Mouse (Mus musculus): ENCODE results near the gene Adamts18.

The Adamts18 gene

DNA sequence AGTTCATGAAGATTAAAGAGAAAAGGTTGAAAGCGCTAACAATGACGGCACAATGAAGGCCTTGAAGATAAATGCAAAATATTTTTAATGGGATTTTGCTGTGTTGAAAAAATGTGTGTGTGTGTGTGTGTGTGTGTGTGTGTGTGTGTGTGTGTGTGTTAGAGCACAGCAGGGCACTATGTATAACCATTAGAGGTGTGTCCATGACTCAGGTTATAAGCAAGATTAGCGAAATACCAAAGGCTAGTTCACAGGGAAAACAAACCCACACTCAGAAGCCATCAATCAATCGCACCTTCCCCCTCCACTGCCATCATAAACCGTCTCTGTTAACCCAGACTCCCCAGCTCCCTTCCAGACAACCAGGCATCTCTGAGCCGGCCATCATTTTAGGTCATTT, 86.4 kb downstream of the Adamts18 start:
- no peak for DNase-seq (ENCODE audit: low read depth, low spot score)

DNA sequence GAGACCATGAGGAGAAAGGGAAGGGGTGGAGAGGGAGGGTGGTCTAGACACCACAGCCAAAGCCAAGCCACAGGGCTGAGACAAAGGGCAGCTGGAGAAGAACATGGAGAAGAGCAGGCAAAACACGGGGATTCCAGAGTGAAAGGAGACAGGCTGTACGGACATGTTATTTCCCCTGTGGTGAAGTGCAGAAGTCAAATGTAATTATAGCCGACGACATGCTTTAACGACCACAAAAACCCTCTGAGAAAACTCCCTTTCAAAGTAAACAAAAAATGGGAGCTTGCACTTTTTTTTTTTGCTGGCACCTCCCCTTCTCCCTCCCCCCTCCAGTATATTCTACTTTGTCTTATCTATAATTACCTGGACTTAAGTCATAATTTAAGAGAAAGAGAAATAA, 92.7 kb downstream of the Adamts18 start:
- DNase-seq (ENCODE audit: low read depth, low spot score): no peak

DNA sequence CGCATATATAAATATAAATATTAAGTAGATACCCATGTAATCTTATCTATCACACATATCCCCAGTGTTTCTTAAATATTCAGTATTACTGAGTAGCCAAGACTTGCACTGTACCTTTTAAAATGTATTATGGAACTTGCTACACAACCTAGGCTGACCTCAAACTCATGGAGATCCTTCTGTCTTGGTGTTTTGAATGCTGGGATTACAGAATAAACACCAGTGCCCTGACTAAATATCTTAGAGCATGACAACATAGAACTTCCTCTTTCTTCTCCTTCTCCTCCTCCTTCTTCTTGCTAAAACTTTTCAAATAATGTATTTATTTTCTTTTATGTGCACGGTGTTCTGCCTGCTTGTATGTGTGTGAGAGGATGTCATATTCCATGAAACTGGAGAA, 95.4 kb downstream of the Adamts18 start:
- DNase-seq (ENCODE audit: low read depth, low spot score): no peak

DNA sequence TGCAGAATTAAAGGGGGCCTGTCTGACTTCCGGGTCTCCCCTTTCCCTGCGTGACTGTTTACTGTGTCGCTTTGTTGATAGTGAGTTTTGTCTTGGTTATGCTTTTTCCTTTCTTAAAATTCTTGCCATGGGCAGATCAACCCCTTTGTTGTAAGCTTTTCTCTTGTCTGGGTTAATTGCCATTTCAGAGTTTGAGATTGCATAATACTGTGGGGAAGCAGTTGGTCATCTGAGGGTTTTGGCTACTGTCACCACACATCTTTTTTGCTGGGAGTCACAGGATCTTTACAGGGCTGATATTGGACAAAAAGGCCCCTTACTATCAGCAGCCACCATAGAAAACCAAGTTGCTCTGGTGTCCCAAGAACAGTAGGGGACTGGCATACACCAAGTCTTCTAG, 96.2 kb downstream of the Adamts18 start:
- DNase-seq (ENCODE audit: low read depth, low spot score): no peak

DNA sequence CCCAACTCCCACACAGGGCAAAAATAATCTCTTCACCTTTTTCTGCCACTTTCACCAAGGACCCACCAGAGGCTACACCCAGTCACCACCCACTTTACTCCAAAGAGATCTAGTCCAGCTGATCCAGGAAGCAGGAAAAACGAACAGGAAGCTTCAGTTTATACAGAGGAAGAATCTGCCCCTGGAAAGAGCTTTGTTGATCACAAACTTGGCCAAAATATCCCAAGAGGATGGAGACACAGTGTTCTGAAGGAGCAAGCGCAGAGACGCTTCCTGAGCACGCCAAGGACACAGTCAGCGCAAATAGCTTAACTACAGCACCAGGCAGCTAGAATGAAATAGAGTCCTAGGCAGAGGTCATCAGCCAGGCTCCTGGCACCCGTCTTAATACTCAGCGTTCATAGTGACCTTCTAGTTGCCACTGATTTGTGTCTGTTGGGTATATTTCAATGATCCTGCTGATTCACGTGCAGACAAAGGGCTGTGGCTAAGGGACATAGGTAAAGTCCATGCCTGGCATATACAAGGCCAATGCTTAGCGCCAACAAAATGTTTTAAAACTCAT, 113.0 kb downstream of the Adamts18 start:
- DNase-seq (ENCODE audit: low read depth, low spot score): no peak

DNA sequence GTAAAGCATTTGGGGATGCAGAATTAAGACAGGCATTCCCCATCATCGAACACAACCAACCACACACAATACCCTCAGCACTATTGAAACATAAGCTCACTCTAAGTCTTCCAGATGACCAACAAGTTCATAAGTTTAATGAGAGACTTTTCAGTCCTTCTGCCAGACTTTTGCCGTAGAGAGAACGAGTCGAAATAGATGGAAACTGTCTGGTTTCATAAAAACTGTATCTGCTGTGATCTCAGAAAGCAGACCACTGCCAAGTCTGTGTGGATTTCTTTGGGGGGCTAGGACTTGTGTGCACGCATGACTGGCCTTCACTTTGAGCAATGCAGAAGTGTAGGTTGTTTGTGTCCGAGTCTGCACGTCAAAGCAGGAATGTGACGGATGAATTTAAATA, 123.2 kb downstream of the Adamts18 start:
- DNase-seq (ENCODE audit: low read depth, low spot score): no peak

DNA sequence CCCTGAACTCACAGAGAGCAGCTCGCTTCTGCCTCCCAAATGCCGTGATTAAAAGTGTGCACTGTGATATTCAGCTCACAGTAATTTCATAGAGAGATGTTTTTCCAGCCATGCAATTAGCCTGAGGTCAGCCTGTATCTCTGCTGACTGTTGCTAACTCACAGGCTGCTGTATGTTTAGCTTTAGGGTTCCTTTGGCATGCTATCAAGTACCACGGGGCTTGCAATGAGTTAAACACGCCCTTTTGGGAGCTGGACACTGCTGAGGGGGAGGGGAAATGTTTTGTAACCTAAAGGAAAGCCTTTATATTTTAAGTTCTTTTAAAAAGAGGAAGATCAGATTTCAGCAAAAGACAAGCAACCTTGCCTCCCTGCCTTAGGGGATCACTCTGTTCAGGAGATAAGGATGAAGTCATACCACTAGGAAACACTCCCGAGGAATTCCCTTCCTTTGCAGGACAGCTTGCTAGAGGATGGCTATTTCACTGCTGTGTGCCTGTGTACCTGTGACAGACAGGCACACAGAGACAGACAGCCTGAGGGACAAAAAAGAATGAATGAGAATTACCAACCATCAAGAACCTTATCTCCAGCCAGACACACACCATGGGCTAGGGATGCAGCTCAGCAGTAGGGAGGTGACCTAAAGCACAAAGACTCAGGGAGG, 124.5 kb downstream of the Adamts18 start:
- no peak for DNase-seq (ENCODE audit: low read depth, low spot score)

DNA sequence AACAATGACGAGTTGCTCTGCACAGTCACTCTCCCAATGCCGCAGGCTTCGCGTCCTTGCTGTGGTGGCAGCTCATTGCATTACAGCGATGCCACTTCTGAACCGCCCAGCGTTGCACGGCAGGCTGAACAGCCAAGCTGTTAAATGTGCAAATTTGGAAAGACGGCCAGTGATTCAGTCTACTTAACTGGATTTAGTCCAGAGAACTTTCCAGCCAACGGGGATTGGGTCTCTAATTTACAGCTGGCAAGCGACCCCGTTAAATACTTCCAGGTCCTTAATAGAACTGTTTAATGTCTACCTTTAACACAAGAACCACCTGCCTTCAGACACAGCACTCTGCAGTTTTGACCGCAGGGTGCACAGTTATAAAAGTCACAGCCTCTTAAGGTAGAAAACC, 127.1 kb downstream of the Adamts18 start:
- no peak for DNase-seq (ENCODE audit: low read depth, low spot score)

DNA sequence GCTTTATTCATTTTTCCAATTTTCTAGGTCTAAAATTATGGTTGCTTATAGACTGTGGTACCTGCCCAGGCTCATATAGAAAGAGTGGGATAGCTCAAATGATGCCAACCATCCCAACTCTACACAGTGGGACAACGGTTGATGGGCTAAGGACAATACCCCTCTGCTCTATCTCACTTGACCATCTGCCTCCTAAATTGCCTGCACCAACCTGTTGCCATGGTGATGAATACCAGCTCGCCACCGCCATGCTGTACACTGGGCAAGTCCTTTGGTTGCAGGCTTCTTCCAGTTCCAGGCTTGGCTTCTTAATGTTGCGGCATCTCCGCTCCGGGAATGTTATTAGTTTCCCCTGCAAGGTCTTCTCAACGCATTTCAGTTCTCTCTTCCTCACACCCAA, 143.6 kb downstream of the Adamts18 start:
- DNase-seq (ENCODE audit: low read depth, low spot score): no peak

DNA sequence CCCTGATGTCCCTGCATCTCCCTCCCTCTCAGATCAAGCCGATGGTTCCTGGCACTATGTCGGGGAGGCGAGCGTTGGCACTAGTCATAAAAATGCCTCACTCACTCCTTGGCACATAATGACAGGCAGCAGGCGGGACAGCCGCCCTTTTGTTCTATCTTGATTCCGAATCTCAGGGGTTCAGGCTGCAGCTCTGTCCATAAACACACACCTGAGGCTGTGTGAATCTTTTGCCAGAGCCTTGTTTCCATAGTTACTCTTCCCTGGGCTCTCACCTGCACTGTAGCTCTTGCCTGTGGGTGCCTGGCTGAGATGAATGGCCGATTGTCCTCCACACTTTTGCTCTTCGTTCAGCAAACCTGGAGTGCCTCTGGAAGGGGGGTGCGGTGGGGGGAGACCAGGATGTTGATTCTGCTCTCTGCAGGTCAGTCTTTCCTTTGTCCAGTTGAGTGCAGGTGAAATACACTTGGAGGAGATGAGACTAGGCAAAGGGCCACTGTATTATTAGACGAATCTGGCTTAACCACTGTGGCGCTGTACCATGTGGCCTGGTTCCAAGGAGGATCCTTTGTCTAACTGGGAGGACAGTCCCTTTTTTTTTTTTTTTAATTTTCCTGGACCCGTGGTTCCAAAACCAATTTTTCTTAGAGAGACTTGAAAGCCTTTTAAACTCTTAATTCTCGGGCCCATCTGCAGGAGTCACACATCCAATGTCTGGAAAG, 156.8 kb downstream of the Adamts18 start:
- no peak for DNase-seq (ENCODE audit: low read depth, low spot score)

DNA sequence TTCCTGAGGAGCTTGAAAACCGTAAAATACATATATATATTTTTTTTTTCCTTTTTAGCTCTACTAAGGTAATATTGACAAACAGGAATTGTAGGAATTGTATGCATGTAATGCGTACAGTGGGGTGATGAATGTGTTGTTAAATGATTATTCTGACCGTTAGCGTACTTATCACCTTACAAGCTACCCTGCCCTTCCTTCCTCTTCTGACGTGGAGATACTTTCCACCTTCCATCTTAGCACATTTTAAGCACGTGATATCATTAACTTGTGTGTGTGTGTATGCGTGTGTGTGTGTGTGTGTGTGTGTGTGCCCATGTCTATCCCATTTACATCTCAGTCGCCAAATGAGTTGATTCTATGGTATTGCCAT, 160.0 kb downstream of the Adamts18 start:
- no peak for DNase-seq (ENCODE audit: low read depth, low spot score)

DNA sequence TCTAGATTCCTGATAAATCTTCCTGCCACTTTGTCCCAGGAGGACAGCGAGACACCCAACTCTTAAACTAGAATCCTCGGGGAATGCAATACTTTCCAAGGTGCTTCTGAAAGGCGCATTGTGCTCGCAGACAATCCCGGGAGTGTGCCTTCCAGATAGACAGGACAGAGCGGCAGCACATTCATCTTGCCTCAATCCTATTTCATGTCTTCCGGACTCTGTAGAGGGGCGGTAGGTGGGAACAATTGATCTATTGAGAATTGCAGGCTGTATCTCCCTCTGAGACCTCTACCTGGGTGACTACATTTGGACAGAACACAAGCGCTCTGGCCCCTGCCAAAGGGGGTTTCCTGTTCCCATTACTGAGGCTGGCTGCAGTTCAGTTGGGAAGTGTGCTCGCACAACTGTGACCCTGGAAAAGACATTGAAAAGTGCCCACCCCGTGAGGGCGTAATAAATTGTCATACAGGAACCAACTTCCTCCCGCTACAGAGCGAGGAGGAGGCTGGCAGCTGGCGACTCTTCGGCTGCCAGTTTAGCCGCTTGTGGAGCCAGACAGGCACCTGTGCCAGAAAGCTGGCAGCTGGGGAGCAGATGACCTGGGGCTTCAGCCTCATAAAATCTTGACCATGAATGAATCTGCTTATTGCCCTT, 160.5 kb downstream of the Adamts18 start:
- no peak for DNase-seq (ENCODE audit: low read depth, low spot score)

DNA sequence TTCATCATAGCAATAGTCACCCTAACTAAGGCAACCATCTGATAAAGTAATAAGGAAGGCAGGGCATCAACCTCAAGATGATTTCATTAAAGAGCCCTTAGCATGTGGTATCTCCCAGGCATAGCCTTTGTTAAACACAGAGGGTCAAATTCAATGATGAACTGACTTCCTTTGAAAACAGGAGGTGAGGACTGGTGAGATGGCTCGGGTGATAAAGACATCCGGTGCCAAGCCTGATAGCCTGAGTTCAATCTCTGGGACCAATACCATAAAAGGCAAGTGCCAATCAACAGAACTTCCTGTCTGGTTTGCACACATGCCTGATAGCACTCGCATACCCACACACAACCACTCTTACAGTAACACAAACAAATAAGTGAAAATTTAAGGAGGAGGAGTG, 169.2 kb downstream of the Adamts18 start:
- DNase-seq (ENCODE audit: low read depth, low spot score): no peak

DNA sequence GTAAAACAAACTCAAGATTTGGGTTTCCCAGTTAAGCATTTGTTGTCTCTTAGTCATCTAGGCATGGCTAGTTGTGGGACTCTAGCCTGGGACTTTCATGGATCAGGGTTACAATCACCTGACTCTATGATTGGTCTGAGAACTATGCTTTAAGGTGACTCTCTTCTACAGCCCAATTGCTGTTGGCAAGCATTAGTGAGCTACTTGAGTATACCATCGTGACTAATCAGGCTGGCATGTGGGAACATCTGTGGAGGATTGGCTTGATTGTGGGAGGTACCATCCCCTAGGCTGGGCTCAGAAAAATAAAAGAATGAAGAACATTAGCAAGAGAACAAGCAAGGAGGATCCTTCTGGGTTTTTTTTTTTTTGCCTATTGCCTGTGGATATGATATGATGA, 171.7 kb downstream of the Adamts18 start:
- DNase-seq (ENCODE audit: low read depth, low spot score): no peak

DNA sequence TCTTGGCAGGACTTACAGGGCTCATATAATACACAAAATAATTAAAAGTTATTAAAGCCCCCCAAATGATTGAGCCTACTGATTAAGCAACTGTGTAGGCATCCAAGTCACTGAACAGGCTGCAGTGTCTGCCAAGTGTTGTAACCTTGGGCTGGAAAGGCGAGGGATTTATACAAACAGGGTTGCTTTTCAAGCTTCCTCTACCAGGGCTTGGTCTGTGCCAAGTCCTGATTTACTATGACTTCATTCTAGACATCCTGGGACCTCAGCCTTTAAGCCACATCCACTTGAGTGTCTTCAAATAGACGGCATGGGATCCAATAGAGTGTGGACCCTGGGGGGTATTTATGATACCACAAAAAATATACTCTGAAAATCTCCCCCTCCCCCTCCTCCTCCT, 173.3 kb downstream of the Adamts18 start:
- DNase-seq (ENCODE audit: low read depth, low spot score): no peak

DNA sequence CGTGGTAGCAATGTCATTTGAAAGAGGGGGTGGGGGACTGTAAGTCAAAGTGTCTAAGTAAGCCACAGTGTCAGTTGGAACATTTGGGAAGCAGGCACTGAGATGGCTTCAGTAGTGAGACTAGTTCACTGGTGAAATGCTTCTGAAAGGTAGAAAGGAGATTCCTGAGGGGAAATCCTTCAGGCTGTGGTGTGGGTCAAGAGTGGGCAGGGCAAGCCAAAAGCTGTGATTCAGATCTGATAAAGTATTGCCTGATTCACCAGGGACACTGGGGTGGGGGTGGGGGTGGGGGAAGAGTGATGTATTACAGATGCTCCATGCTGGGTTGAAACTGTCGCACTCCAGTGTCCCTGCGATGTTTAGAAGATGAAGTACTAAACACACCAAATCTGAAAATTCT, 173.9 kb downstream of the Adamts18 start:
- no peak for DNase-seq (ENCODE audit: low read depth, low spot score)

DNA sequence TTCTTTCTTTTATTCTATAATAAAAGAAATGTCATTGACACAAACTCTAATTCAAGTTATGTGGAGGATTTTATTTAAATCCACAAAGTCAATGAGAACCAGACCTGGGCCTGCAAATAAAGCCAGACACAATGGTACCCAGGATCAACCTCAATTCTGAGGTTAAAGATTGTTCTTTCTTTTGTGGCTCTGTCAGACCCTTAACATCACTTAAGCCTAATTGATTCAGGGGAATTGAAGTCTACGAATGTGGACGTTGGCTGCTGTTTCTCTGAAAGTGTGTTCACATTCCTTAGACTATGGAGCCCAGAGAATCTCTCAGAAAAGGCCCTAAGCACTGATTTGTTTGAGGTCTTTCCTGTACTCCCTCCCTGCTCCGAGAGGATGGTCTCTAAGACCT, 175.2 kb downstream of the Adamts18 start:
- no peak for DNase-seq (ENCODE audit: low read depth, low spot score)

DNA sequence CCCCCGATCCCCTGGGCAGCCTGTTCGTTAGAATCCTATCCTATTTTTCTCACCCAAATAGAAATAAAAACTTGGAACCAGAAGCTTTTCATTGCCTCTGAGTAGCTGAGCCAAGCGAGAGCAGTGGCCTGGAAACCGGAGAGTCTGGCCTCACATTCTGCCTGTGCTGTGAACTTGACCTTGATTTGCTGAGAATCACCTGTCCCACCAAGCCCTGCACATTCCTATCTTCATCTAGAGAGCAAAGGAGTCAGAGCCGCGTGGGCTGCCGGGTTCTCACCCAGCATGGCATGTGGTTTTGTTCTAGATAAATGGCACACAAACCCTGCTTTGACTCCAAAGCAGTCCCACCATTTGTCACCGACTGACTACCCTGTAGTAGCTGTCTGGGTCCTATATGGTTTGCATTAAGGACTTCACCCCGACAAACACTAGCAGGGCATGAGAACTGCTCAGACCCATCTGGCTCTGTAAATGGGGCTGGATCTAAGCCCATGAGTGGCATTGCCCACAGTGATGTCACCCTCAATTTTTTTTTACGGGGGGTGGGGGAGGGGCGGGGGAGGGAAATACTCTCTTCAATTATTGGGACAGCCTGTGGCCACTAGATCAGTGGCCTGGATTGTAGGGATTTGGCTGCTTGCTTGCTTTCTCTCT, 175.8 kb downstream of the Adamts18 start:
- no peak for DNase-seq (ENCODE audit: low read depth, low spot score)

DNA sequence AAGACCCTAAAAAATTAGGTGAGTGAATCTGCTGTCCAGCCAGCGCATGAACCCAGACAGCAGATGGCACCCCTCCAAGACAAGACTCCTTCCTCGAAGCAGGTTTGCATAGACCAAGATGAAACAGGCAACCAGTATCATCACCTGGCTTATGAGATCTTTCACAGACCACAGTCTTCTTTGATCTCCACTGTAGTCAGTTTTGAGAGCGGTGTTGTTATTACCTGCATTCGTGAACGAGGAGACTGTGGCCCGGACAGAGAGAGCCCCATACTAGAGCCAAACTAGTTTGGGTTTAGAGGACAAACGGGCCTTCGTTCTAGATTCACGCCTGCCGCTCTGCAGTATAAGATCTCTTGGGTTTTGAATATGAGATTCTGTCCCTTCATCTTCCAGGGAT, 178.6 kb downstream of the Adamts18 start:
- DNase-seq (ENCODE audit: low read depth, low spot score): no peak

DNA sequence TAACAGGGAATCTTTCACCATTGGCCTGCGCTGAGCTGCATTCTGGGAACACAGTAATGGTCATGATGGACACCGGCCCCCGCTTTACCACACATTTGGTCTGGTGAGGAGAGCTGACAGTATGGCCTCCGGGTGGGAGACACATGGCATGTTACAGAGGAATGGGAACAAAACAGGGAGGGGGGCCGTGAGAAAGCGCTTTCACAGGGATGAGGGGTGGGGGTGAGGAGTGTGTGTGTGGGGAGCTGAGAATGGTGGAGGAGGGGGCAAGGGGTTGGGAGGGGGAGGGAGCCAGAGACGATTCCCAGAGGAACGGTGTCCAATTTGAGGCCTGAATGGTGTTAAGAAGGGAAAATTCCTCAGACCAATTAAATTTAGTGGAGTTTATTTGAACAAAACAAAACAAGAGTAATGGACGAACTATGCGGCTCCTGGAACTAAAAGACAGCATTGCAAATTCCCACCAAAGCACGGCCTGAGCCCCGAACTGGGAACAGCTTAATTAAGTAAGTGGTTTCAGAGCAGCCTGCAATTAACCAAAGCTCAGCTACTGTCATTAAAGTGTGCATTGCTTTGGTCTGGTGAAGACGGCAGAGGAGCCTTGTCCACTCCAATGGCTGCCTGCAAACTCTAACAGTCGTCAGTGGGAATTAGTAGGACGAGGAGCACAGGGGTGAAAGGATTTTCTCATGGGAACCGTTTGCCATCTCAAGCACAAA, 181.7 kb downstream of the Adamts18 start:
- no peak for DNase-seq (ENCODE audit: low read depth, low spot score)

DNA sequence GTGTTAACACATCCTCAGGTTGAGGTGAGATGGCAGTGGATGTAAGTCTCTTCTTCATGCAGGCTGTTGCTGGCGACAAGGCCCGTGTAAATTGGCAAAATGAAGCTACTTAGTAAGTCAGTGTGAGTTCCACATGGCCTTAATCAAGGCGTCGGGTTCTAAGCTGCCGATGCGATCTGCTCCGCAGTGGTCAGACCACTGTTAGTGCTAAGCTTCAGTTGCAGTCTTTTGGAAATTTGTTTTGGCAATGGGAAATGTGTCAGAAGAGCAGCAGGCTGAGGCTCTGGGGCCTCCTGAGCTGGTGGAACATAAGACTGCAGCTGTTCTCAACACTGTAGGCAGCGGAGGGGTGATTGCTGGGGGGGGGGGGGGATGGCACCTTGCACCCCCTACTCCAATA, 182.6 kb downstream of the Adamts18 start:
- no peak for DNase-seq (ENCODE audit: low read depth, low spot score)

DNA sequence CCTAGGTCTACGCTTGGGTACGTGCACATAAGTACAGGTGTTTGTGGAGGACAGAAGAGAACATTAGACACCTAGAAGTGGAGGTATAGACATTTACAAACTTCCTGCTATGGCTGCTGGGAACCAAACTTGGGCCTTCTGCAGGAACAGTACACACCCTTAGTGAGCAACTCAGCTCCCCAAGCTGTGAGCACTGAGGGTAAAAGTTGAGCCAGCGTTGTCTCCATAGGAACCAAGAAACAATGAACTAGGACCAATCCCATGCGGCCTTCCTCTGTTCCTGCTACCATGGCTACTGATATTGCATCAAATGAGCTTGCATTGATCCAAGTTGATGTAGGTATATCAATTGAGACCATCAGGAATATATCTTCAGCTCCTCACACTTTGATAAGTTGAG, 183.5 kb downstream of the Adamts18 start:
- peak; percentile 30 for DNase-seq (ENCODE audit: low read depth, low spot score)
